Comparison of ENCODE assay signal across 10 mouse cellular contexts in the genomic region with DNA sequence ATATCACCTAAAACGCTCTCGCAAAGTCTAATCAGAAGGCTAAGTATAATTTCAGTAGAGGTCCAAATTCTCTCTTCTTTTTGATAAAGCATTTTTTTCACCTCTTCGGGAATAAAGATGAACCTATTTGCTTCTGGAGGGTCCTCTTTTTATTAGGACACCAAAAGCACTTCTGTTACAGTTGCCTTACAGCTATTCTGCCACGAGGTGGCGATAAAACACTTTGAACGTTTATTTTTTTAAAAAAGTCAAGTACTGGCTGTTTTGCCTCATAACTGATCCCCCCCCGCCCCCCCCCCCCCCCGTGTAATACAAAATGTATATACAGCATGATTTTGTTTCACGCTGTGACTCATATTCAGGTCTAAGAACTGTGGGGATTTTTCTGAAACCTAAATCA. TPM values are rescaled to one million over a fixed set of nuclear protein-coding genes. Genes with fewer than 3 reads are reported as not detected.
DNase-seq lines count a peak whose midpoint lies in the region; ATAC-seq and TF ChIP-seq lines count a peak whose summit lies in the region.
"Had no signal": no experiment of that assay in that cellular context is flagged by ENCODE, and none has a peak within 500 bp of the region (broad histone marks: within the 10 kb centered on the region; RNA-seq: fewer than 3 reads in every experiment).

No protein-coding gene starts in this region.

- no peak overlapping the region for H3K9ac ChIP-seq in forebrain, embryonic 14.5 days (ENCODE audit: low read length)
- no peak overlapping the region for H3K9ac ChIP-seq in forebrain, embryonic 11.5 days (ENCODE audit: low read length)
- H3K9ac ChIP-seq in MEL (ENCODE audit: control insufficient read depth, low read depth, low read length, poor library complexity, severe bottlenecking), result no peak overlapping the region
- no peak overlapping the region for H3K9ac ChIP-seq in lung, embryonic 14.5 days

- H3K27me3 ChIP-seq in forebrain, embryonic 14.5 days (replicated peaks; ENCODE audit: control insufficient read depth, insufficient read depth, low read length), result no peaks in the 10 kb centered on the region
- no peaks in the 10 kb centered on the region for H3K27me3 ChIP-seq in forebrain, embryonic 11.5 days (ENCODE audit: control insufficient read depth, insufficient read depth, low read length)
- H3K27me3 ChIP-seq in MEL (ENCODE audit: control insufficient read depth in 1 of 2, insufficient read depth in 2 of 2, low read length in 2 of 2), result no peaks in the 10 kb centered on the region
- no peaks in the 10 kb centered on the region for H3K27me3 ChIP-seq in lung, embryonic 14.5 days (ENCODE audit: insufficient read depth, low read length)

- no peak for TF ChIP-seq EP300 in MEL (IDR thresholded peaks at IDR 0.05; ENCODE audit: low read depth in 1 of 2, low read length in 2 of 2)

- H3K4me2 ChIP-seq in forebrain, embryonic 14.5 days (ENCODE audit: low read length), result no peak overlapping the region
- H3K4me2 ChIP-seq in forebrain, embryonic 11.5 days (ENCODE audit: low read depth, low read length, severe bottlenecking), result no peak overlapping the region
- H3K4me2 ChIP-seq in lung, embryonic 14.5 days, result no peak overlapping the region

- WGBS in forebrain, embryonic 14.5 days, result 9% methylated on average over 9 of the region's 9 CpGs
- 13% methylated on average over 9 of the region's 9 CpGs for WGBS in forebrain, embryonic 11.5 days
- WGBS in lung, embryonic 14.5 days, result 10% methylated on average over 9 of the region's 9 CpGs

- TF ChIP-seq POLR2A in MEL (IDR thresholded peaks at IDR 0.05; ENCODE audit: control insufficient read depth in 1 of 2, insufficient read depth in 1 of 2, low read depth in 1 of 2, low read length in 2 of 2, poor library complexity in 1 of 2), result no peak

- ATAC-seq in forebrain, embryonic 14.5 days, result no peak
- ATAC-seq in forebrain, embryonic 11.5 days (replicated peaks; ENCODE audit: low FRiP score), result no peak
- no peak for ATAC-seq in lung, embryonic 14.5 days (ENCODE audit: insufficient read depth)

- H3K4me1 ChIP-seq in forebrain, embryonic 14.5 days (ENCODE audit: control insufficient read depth, insufficient read depth, low read length), result no peaks in the 10 kb centered on the region
- H3K4me1 ChIP-seq in forebrain, embryonic 11.5 days (replicated peaks; ENCODE audit: control insufficient read depth, insufficient read depth, low read length), result no peaks in the 10 kb centered on the region
- no peaks in the 10 kb centered on the region for H3K4me1 ChIP-seq in MEL (ENCODE audit: control insufficient read depth in 1 of 2, insufficient read depth in 2 of 2, low read length in 2 of 2)
- H3K4me1 ChIP-seq in lung, embryonic 14.5 days (ENCODE audit: insufficient read depth), result no peaks in the 10 kb centered on the region

- H3K9me3 ChIP-seq in forebrain, embryonic 14.5 days (replicated peaks; ENCODE audit: control insufficient read depth, low read length), result no peaks in the 10 kb centered on the region
- H3K9me3 ChIP-seq in forebrain, embryonic 11.5 days (ENCODE audit: control insufficient read depth, low read length), result no peaks in the 10 kb centered on the region
- H3K9me3 ChIP-seq in MEL (replicated peaks; ENCODE audit: insufficient read depth, low read length), result no peaks in the 10 kb centered on the region
- H3K9me3 ChIP-seq in lung, embryonic 14.5 days (ENCODE audit: low read depth, low read length), result no peaks in the 10 kb centered on the region

- H3K36me3 ChIP-seq in forebrain, embryonic 14.5 days (ENCODE audit: control insufficient read depth, insufficient read depth, low read length), result no peaks in the 10 kb centered on the region
- H3K36me3 ChIP-seq in forebrain, embryonic 11.5 days (ENCODE audit: control insufficient read depth, insufficient read depth, low read length), result no peaks in the 10 kb centered on the region
- H3K36me3 ChIP-seq in MEL (ENCODE audit: control insufficient read depth in 1 of 2, insufficient read depth in 2 of 2, low read length in 2 of 2), result no peaks in the 10 kb centered on the region
- H3K36me3 ChIP-seq in lung, embryonic 14.5 days (ENCODE audit: insufficient read depth), result no peaks in the 10 kb centered on the region

- peak; percentile 66 for TF ChIP-seq RAD21 in MEL (IDR thresholded peaks at IDR 0.05; ENCODE audit: low read depth, low read length)

- intact Hi-C loops in left cerebral cortex, postnatal 14 days (cut with DNase I), result loop anchor here (5.0 kb wide), 1 partner anchor 543 kb away; no protein-coding TSS in a partner anchor

- peak in 2 of 3 experiments; percentile 34 to 62; a peak in 4 of 6 replicates for TF ChIP-seq CTCF in MEL (IDR thresholded peaks at IDR 0.05 in 2 of 3, conservative IDR thresholded peaks at IDR 0.05 in 1 of 3; ENCODE audit: control insufficient read depth in 1 of 3, insufficient read depth in 1 of 3, low read depth in 2 of 3, low read length in 3 of 3, poor library complexity in 1 of 3, severe bottlenecking in 1 of 3)
- TF ChIP-seq CTCF in lung, embryonic 14.5 days (IDR thresholded peaks at IDR 0.05; ENCODE audit: low read depth), result peak; percentile 48

- no peaks in the 10 kb centered on the region for H3K79me2 ChIP-seq in MEL (ENCODE audit: control insufficient read depth, insufficient read depth, low read length, poor library complexity)

- no peak overlapping the region for H3K27ac ChIP-seq in forebrain, embryonic 14.5 days (ENCODE audit: low read depth, low read length)
- H3K27ac ChIP-seq in forebrain, embryonic 11.5 days (ENCODE audit: low read depth, low read length), result no peak overlapping the region
- H3K27ac ChIP-seq in MEL (ENCODE audit: control insufficient read depth, low read depth, low read length), result no peak overlapping the region
- no peak overlapping the region for H3K27ac ChIP-seq in lung, embryonic 14.5 days (ENCODE audit: low read depth)

- DNase-seq in forebrain, embryonic 14.5 days (ENCODE audit: low spot score), result peak; percentile 58
- DNase-seq in forebrain, embryonic 11.5 days (ENCODE audit: low spot score), result no peak
- DNase-seq in left cerebral cortex, postnatal 14 days (ENCODE audit: low spot score in 2 of 2), result peak; percentile 26 to 42
- no peak for DNase-seq in left cerebral cortex, adult 11 months (ENCODE audit: low spot score)
- DNase-seq in MEL (ENCODE audit: low read depth, low spot score), result peak; percentile 40
- DNase-seq in lung, embryonic 14.5 days, result peak; percentile 79
- no peak for DNase-seq in urinary bladder, postnatal 10 days (ENCODE audit: low spot score)
- DNase-seq in urinary bladder, adult 18-20 months (ENCODE audit: low spot score in 2 of 2), result no peak

- H3K4me3 ChIP-seq in forebrain, embryonic 14.5 days (ENCODE audit: low read depth, low read length), result no peak overlapping the region
- H3K4me3 ChIP-seq in forebrain, embryonic 11.5 days (ENCODE audit: low read depth, low read length), result no peak overlapping the region
- no peak overlapping the region for H3K4me3 ChIP-seq in MEL (ENCODE audit: control insufficient read depth in 1 of 2, insufficient read depth in 1 of 2, low read depth in 2 of 2, low read length in 2 of 2)
- no peak overlapping the region for H3K4me3 ChIP-seq in lung, embryonic 14.5 days (ENCODE audit: low read depth, low read length)

TF ChIP-seq in MEL, 35 proteins besides CTCF, POLR2A, EP300 and RAD21:
- TF ChIP-seq ZC3H11A (IDR thresholded peaks at IDR 0.05; ENCODE audit: low read depth, low read length), result peak; percentile 65
- TF ChIP-seq TCF12 (IDR thresholded peaks at IDR 0.05; ENCODE audit: low read depth, low read length), result no peak
- peak; percentile 74 for TF ChIP-seq SMC3 (IDR thresholded peaks at IDR 0.05; ENCODE audit: low read depth, low read length)
- peak; percentile 65; the same call in 1 of the 2 replicates for TF ChIP-seq ZNF384 (IDR thresholded peaks at IDR 0.05; ENCODE audit: low read depth, low read length)

RNA-seq across cellular contexts. Expression of a gene that starts 33.6 kb away (rescaled TPM):
- not detected in 2 replicates for polyA plus RNA-seq in forebrain, embryonic 14.5 days (2014; fragmentation: Nextera tagmentation; extraction: Ambion mirVana)
- polyA plus RNA-seq in forebrain, embryonic 11.5 days (2014; fragmentation: Nextera tagmentation; extraction: Ambion mirVana), result not detected in 2 replicates
- not detected for total RNA-seq in left cerebral cortex, postnatal 14 days (2021)
- not detected in 2 replicates for total RNA-seq in MEL (2012; rRNA removed)
- polyA plus RNA-seq in MEL (2012; ENCODE audit: insufficient read depth in 1 of 2, insufficient read length in 2 of 2, low read depth in 1 of 2, low replicate concordance in 2 of 2, missing spikeins in 1 of 2), result not detected
- polyA plus RNA-seq in lung, embryonic 14.5 days (2014; fragmentation: Nextera tagmentation; extraction: Ambion mirVana), result not detected in 2 replicates
- total RNA-seq: left cerebral cortex, adult 18-20 months had no signal
- polyA plus RNA-seq: cerebellum, adult 2 months had no signal

Comparison
In these comparisons a context has a peak if more than half of its experiments do, and no peak if none do; other contexts are left out.
1. DNase-seq: peak in forebrain, embryonic 14.5 days (single experiment), left cerebral cortex, postnatal 14 days (2 of 2), MEL (single experiment) and lung, embryonic 14.5 days (single experiment); none in forebrain, embryonic 11.5 days (single experiment), left cerebral cortex, adult 11 months (single experiment), urinary bladder, postnatal 10 days (single experiment) and urinary bladder, adult 18-20 months (0 of 2).